Mouse (Mus musculus): ENCODE results near the gene Ffar3.
"Not testable (repeated sequence)": the region's sequence is repeated elsewhere in the genome, so short reads cannot be mapped to it uniquely, and the experiment has no call there.

DNA sequence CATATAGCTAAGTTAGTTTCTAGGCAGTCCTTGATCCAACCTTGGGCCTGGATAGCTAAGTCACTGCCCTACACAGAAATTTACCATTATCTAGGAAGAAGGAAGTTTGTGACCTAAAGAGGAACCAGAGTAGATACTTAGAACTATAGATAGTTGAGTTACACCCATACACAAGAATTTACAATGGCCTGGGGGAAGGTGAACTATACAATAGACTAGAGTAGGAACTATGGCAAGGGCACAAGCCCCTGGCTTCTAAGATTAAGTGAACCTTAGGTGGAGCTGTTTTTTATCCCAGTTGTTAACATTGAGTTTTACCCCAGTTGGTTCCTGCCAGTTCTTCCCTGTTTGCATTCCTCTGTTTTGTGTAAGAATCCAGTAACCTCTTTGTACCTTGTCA lies 27.1 kb downstream of the Ffar3 start:
- not testable (repeated sequence) for TF ChIP-seq GATA1 (IDR thresholded peaks at IDR 0.05; ENCODE audit: borderline replicate concordance, low read length); FLI1 (IDR thresholded peaks at IDR 0.05; ENCODE audit: low read length)

Measured in megakaryocyte, embryonic 14.5 days (primary cell).